Mouse (Mus musculus) CD4-positive, CD25-positive, alpha-beta regulatory T cell, adult 4 months (primary cell): Measurements from ENCODE around the gene Zmym2. TPM values are rescaled to one million over a fixed set of nuclear protein-coding genes. Genes with fewer than 3 reads are reported as not detected.

Experiments used
- ATAC-seq: one replicate; pipeline ENCODE4 v1.8.0; 2017
- polyA plus RNA-seq, 2 experiments: library from polyadenylated mRNA; unstranded; fragments of 100-300 nt; shearing (Covaris generic); gene quantifications; one replicate each; pipeline ENCODE4 v1.2.1; 2017

Zmym2 gene
- polyA plus RNA-seq, 2 experiments from 2014 or later = 63.5 to 69.4 TPM

GRCm38 (mm10) chr14:56918532-56918931, 32.1 kb downstream of the Zmym2 start:
- no peak for ATAC-seq

DNA sequence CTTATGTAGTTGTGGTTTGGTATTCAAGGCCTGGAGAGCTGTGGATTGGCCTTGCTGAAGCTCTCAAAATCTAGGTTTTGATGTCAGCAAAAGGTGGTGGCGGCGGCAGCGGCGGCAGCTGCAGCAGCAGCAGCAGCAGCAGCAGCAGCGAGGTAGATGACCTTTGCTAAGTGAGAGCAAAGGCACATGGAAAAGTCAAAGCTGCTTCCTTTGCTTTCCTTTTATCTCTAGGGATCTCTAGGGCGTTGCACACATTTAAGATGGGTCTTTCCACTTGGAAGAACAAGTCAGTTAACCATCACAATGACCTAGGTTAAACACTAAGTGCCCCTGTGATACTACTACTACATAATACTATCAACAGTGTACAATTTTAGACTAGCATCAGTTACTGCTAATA, 49.0 kb downstream of the Zmym2 start:
- ATAC-seq = no peak

- ATAC-seq = no peak
These were observed 53.5 kb downstream of the Zmym2 start for GRCm38 (mm10) chr14:56939903-56940302.

DNA sequence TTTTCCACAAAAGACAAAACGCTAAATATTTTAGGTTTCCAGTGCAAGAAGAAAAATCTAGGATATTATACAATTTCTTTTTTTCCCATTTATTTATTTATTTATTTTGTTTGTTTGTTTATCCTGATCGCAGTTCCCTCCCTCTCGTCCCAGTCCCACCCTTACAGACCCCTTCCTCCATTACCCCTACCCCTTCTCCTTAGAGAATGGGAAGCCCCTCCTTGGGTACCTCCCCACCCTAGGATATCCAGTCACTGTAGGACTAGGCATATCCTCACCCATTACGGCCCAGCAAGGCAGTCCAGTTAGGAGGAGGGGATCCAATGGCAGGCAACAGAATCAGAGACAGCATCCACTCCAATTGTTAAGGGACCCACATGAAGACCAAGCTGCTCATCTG, 66.5 kb downstream of the Zmym2 start:
- ATAC-seq = no peak

DNA sequence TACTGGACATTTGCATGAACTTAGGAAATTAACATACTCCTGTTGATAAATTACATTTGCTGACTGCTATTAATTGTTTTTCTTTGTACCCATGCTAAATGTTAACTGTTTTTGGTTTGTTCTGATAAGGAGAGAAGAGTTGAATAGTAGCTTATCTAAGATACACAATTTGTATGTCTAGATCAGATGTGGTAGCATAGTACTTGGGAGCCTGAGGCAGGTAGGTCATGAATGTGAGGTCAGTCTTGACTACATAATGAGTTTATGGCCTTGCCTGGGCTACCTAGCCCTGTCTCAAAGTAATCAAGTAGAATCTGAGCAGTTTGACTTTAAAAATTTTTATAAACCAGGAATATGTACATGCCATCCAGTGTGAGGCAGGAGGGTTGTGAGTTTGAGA, 67.9 kb downstream of the Zmym2 start:
- no peak for ATAC-seq

- ATAC-seq = no peak
These were observed 77.7 kb downstream of the Zmym2 start for GRCm38 (mm10) chr14:56963969-56964734.

DNA sequence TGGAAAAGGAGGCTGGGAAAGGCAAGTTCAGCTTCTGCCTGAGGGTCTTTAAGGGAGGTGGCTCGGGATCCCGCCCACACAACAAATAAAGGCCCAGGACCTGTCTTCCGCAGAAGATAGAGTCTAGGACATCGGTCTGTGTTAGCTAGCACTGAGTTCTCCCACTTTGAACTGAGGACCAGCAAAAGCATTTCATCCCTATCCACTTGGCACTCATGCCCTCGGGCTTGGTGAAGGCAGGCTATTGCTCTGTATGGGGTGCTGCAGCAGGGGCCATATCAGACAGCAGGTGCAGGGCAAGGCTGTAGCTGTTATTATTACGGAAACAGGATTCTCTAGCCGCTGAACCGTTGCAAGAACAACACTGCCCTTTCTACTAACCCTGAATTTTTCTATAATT, 83.2 kb downstream of the Zmym2 start:
- ATAC-seq = no peak

- no peak for ATAC-seq
These were observed 83.7 kb downstream of the Zmym2 start for GRCm38 (mm10) chr14:56970160-56970559.

DNA sequence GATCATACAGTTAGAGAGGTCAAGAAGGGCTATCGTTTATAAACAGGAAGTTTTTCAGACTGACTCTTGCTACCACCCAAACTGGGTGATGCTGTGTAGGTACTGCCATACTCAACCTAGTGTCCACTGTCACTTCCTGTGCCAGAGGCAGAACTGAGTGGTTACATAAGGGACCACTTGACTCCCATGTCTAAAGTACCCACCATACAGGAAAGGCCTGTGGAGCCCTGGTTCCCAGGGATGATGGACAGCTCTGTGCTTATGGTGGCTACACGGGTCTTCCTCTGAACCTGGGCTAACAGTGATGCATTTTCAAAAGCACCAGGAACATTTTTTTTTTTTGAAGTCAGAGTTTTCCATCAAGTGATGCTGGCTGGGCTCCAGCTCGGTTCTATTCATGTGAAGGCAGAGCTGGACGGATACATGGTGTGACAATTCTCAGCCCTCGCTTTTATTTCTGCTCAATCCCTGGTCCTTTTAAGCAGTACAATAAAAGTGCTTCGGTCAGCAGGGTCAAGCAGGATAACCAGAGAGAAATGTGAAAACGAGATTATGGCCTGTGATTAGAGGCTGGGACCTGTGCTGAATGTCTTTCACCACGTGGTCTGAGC, 91.7 kb downstream of the Zmym2 start:
- ATAC-seq = no peak

DNA sequence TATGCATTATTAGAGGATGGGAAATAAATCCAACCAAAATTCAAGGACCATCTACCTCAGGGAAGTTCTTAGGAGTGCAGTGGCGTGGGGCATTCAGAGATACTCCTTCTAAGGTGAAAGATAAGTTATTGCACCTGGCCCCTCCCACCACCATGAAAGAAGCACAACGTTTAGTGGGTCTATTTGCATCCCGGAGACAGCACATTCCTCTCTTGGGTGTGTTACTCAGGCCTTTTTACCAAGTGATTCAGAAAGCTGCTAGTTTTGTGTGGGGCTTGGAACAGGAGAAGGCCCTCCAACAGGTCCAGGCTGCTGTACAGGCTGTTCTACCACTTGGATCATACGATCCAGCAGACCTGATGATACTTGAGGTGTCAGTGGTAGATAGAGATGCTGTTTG, 102.2 kb downstream of the Zmym2 start:
- no peak for ATAC-seq

Other genes with a start within 250 kb of the Zmym2 start
- gene Mphosph8, start 218.4 kb upstream of the Zmym2 start, polyA plus RNA-seq = 10 to 100 TPM; 49.3 to 88.8 TPM
- gene Pspc1, start 108.3 kb upstream of the Zmym2 start, polyA plus RNA-seq = 10 to 100 TPM; 11.8 to 17.9 TPM
- 10 to 100 TPM; 52.6 to 53.7 TPM for gene Zmym5, start 74.9 kb upstream of the Zmym2 start, polyA plus RNA-seq
- not detected for gene Gja3, start 171.4 kb downstream of the Zmym2 start, polyA plus RNA-seq
- 1 to 10 TPM; 5.2 to 6.0 TPM for gene Gjb2, start 218.0 kb downstream of the Zmym2 start, polyA plus RNA-seq
- gene Gm4491, start 229.2 kb downstream of the Zmym2 start, polyA plus RNA-seq = under 1 TPM in 1 of 2 experiments, not detected in 1; 0.28 TPM
- gene Gjb6, start 247.0 kb downstream of the Zmym2 start, polyA plus RNA-seq = under 1 TPM in 1 of 2 experiments, not detected in 1; 0.26 TPM